Mouse (Mus musculus) stomach, embryonic 15.5 days (tissue): ENCODE data around the gene Pde6c. TPM values are rescaled to one million over a fixed set of nuclear protein-coding genes. Genes with fewer than 3 reads are reported as not detected.

ENCODE experiments used
- ATAC-seq: fragments of 200-750 bp; cut with Nextera tagmentation; 2 replicates; pipeline ENCODE4 v1.8.0; 2017; ENCODE audit warnings: low read depth, moderate number of reproducible peaks, moderate TSS enrichment; ENCODE audit not compliant: insufficient read depth, low FRiP score
- H3K27ac ChIP-seq: fragments of 300-500 bp; sonication (generic); 2 replicates; pipeline ENCODE4 v1.5.1; 2015; ENCODE audit warnings: mild to moderate bottlenecking, inconsistent platforms
- H3K27me3 ChIP-seq: fragments of 300-500 bp; sonication (generic); replicated peaks from 2 replicates; pipeline ENCODE4 v1.6.1; 2015; ENCODE audit warnings: inconsistent platforms
- H3K36me3 ChIP-seq: fragments of 300-500 bp; sonication (generic); 2 replicates; pipeline ENCODE4 v1.6.1; 2015; ENCODE audit warnings: inconsistent platforms
- H3K4me1 ChIP-seq: fragments of 300-500 bp; sonication (generic); 2 replicates; pipeline ENCODE4 v1.6.1; 2015; ENCODE audit warnings: inconsistent platforms
- H3K4me2 ChIP-seq: fragments of 300-500 bp; sonication (generic); 2 replicates; pipeline ENCODE4 v1.6.1; 2015; ENCODE audit warnings: mild to moderate bottlenecking, inconsistent platforms
- H3K4me3 ChIP-seq: fragments of 300-500 bp; sonication (generic); replicated peaks from 2 replicates; pipeline ENCODE4 v1.5.1; 2015; ENCODE audit warnings: inconsistent platforms
- H3K9ac ChIP-seq: fragments of 300-500 bp; sonication (generic); 2 replicates; pipeline ENCODE4 v1.6.1; 2015; ENCODE audit warnings: inconsistent platforms
- H3K9me3 ChIP-seq: fragments of 300-500 bp; sonication (generic); 2 replicates; pipeline ENCODE4 v1.6.1; 2016; ENCODE audit warnings: inconsistent platforms
- WGBS: fragments of 180-500 bp; shearing (Covaris S2); methylation state at CpG from one replicate; pipeline ENCODE4 v1.1.7; 2015; 5-methylcytosine and 5-hydroxymethylcytosine counted together
- polyA plus RNA-seq: library from polyadenylated mRNA; unstranded; fragments of >200 nt; fragmentation: Nextera tagmentation; extraction: Ambion mirVana; gene quantifications from 2 replicates; pipeline ENCODE4 v1.2.1, GENCODE M21; 2015

Gene Pde6c
- 0.57 and 0.71 TPM in 2 replicates for polyA plus RNA-seq

DNA sequence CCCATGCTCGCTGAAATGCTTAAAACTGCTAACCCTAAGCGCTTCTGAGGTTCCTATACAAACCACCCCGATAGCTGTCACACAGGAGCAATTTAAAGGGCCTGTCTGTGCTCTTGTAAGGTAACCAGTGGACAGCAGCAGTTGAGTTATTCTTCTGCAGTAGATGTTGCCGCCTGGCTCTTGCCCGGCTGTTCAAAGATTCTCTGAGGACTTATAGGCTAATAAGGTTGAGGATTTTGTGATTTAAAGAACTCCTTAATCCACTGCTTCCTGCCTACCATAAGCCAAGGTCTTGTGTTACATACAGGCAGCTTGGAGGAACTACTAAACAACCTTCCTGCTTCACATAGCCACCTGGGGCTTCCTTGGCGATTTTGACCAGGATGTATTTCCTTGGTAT is at the start of gene Pde6c:
TSS of gene Pde6c (plus strand) at position 301 of the 400 bp plus-strand sequence.
- H3K4me3 ChIP-seq = no peak within 1 kb of the TSS
- H3K4me2 ChIP-seq = no peak within 1 kb of the TSS
- no peak for ATAC-seq
- whole genome bisulfite sequencing = 63% methylated on average over 6 of the region's 6 CpGs
- no peaks in the 10 kb centered on the region for H3K27me3 ChIP-seq
- H3K36me3 ChIP-seq = no peaks in the 10 kb centered on the region
- H3K9me3 ChIP-seq = no peaks in the 10 kb centered on the region
- H3K4me1 ChIP-seq = no peaks in the 10 kb centered on the region
- H3K9ac ChIP-seq = no peak within 1 kb of the TSS
- no peak within 1 kb of the TSS for H3K27ac ChIP-seq

DNA sequence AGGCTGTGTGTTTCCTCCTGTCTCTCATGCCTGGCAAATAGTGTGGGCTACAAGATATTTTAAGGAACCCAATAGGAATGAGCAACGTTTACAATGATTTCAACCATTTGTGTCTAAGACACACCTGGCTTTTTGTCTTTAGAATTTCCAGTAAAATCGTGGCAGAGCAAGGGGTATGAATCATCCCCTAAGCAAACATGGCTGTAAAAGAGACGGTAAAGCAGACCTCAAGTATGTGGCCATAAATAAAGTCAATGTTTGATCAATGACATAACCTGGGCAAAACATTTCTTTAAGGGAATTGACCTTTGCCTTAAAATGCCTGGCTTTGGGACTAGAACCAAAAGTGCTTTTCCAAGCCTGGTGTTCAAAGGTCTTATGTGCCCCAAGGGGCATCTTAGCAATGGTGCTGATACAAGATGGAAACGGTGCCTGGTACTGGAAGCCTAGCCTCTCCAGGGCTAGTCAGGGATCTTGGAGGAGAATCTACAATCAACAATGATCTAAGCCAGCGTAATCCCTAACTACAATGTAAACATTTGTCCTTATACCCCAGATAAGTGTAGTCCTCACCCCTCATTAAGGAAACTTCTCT is 49.6 kb upstream of the Pde6c start:
- no peaks in the 10 kb centered on the region for H3K36me3 ChIP-seq
- H3K9me3 ChIP-seq = no peaks in the 10 kb centered on the region
- no peak overlapping the region for H3K4me3 ChIP-seq
- ATAC-seq = peak; percentile 40
- no peaks in the 10 kb centered on the region for H3K27me3 ChIP-seq
- peaks cover 12% of the 10 kb centered on the region; the same call in 1 of the 2 replicates for H3K4me1 ChIP-seq
- no peak overlapping the region for H3K9ac ChIP-seq
- WGBS = 24% methylated on average over 5 of the region's 5 CpGs
- peak overlapping the region; percentile 44 for H3K27ac ChIP-seq
- no peak overlapping the region for H3K4me2 ChIP-seq

DNA sequence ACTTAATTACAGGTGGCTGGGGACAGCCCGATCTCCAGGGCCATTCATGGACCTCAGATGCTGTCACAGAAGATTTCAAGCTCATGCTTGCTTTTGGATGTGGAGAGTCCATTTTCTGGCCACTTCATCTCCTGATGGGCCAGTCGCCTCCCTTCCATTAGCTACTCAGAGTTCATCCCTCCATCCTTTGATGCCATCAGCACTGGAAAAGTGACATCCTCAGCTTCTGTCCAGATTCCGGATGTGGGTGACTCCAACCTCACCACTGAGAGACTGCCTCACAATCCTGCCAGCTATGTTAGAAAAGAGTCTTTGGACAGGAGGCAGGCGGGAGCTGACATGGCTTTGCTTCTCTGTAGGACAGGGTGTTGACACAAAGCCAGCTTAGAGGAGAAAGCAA is 46.7 kb upstream of the Pde6c start:
- 89% methylated on average over 4 of the region's 4 CpGs for WGBS
- Histone ChIP-seq H3K4me1 (peaks cover 12% of the 10 kb centered on the region; the same call in 1 of the 2 replicates), H3K27me3 (no peaks in the 10 kb centered on the region), H3K36me3 (no peaks in the 10 kb centered on the region), H3K4me3 (no peak overlapping the region), H3K9ac (no peak overlapping the region), H3K27ac (no peak overlapping the region), H3K9me3 (no peaks in the 10 kb centered on the region), H3K4me2 (no peak overlapping the region)
- no peak for ATAC-seq

DNA sequence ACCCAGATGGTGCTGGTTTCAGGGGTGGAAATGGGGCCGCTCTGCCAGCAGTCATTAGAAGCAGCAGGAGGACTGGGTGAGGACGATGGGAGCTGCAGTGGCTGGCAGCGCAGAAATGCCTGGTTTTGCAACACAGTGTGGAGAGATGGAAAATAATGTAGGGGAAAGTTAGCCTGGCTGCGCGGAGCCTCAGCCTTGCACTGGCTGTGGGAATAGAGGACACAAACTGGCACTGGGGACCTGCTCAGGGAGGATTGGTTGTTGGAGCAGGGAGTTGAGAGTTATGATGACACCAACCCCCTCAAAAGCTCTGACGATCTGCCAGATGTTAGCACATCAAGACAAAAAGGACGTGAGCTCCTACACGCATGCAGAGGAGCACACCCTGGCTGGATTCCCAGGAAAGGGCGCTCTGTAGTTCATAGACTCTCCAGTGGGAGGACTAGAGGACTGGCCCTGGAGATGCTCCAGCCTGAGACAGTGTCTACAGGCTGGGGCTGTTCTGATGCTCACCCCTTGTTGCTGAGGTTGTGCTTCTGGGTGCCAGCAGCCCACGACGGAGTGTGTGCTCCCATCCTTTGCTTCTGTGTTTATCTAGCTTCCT is 45.5 kb upstream of the Pde6c start:
- Histone ChIP-seq H3K27me3 (no peaks in the 10 kb centered on the region), H3K9me3 (no peaks in the 10 kb centered on the region), H3K4me3 (no peak overlapping the region), H3K27ac (no peak overlapping the region), H3K36me3 (no peaks in the 10 kb centered on the region), H3K4me2 (no peak overlapping the region), H3K9ac (no peak overlapping the region), H3K4me1 (peaks cover 13% of the 10 kb centered on the region; the same call in 1 of the 2 replicates)
- peak; percentile 73 for ATAC-seq
- 49% methylated on average over 11 of the region's 11 CpGs for WGBS

DNA sequence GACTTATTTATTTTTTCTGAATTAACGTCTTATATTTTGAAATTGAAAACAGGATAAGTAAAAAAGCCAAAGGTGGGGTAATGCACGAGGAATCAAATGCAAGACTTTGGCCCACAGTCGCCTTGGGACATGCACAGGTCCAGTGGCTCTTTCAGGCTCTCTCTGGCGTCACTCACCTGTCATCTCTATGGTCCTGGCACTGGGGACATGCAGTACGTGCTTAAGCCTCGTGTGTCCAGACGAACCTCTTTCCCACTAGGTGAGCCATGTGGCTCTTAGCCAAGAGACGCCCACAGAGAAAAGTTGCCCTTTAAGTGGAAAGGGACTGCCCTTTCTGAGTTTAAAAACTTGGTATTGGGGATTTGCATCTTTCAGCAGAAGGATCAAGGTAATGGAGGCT is 43.2 kb upstream of the Pde6c start:
- H3K9me3 ChIP-seq = no peaks in the 10 kb centered on the region
- no peak overlapping the region for H3K4me2 ChIP-seq
- 0 out of 2 replicates have a peak, but pooled peaks cover 4% of the 10 kb centered on the region for H3K27me3 ChIP-seq
- H3K4me1 ChIP-seq = peaks cover 8% of the 10 kb centered on the region; the same call in 1 of the 2 replicates
- WGBS = 74% methylated on average over 8 of the region's 8 CpGs
- H3K36me3 ChIP-seq = no peaks in the 10 kb centered on the region
- no peak overlapping the region for H3K27ac ChIP-seq
- H3K9ac ChIP-seq = no peak overlapping the region
- no peak overlapping the region for H3K4me3 ChIP-seq
- ATAC-seq = no peak

- Histone ChIP-seq H3K27me3 (peaks cover 11% of the 10 kb centered on the region; the same call in 1 of the 2 replicates), H3K36me3 (no peaks in the 10 kb centered on the region), H3K4me2 (no peak overlapping the region), H3K9ac (no peak overlapping the region), H3K9me3 (no peaks in the 10 kb centered on the region), H3K4me3 (no peak overlapping the region), H3K27ac (no peak overlapping the region), H3K4me1 (peaks cover 8% of the 10 kb centered on the region; the same call in 1 of the 2 replicates)
- peak; percentile 75; the same call in 1 of the 2 replicates for ATAC-seq
- WGBS = 41% methylated on average over 4 of the region's 4 CpGs
These were observed 41.0 kb upstream of the Pde6c start for GRCm38 (mm10) chr19:38091512-38091985.

DNA sequence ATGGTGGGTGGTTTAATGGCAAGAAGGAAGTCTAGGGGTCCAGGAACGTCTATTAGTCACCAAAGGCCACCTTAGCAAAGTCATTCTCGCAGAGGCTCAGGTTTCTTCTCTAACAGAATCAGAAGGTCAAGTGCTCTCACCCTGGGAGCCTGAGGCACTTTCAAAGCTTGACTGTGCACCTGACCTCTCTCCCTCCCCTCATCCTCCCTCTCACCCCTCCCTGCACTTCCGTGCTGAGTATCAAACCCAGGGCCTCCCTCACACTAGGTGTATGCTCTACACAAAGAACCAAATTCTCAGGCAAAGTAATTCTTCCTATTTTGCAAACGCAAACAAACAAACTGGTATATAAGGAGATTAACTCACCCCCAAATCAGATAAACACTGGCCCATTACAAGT is 36.4 kb upstream of the Pde6c start:
- Histone ChIP-seq H3K27ac (no peak overlapping the region), H3K4me2 (no peak overlapping the region), H3K9me3 (no peaks in the 10 kb centered on the region), H3K4me1 (peaks cover 6% of the 10 kb centered on the region), H3K4me3 (no peak overlapping the region), H3K36me3 (no peaks in the 10 kb centered on the region), H3K27me3 (peaks cover 35% of the 10 kb centered on the region), H3K9ac (no peak overlapping the region)
- ATAC-seq = no peak
- WGBS = 19% methylated on average over 4 of the region's 4 CpGs

DNA sequence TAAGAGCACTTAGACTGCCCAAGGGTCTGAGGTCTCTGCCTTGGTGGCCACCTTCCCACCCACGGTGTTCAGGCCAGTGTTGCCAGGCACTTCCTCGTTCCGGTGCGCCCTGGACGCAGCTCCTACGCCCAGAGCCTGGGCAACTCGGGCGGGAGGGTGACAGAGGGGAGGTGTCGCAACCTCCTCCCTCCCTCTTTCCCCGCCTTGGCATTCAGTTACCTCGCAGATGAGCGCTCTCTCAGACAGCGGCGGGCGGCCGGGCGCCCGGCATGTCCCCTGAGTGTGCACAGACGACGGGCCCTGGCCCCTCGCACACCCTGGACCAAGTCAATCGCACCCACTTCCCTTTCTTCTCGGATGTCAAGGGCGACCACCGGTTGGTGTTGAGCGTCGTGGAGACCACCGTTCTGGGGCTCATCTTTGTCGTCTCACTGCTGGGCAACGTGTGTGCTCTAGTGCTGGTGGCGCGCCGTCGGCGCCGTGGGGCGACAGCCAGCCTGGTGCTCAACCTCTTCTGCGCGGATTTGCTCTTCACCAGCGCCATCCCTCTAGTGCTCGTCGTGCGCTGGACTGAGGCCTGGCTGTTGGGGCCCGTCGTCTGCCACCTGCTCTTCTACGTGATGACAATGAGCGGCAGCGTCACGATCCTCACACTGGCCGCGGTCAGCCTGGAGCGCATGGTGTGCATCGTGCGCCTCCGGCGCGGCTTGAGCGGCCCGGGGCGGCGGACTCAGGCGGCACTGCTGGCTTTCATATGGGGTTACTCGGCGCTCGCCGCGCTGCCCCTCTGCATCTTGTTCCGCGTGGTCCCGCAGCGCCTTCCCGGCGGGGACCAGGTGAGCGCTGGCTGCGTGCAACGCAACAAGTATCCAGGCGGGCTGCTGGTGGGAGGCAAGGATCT is 35.5 kb upstream of the Pde6c start, which contains the start of gene Ffar4:
TSS of gene Ffar4 (plus strand) at position 214 of the 901 bp plus-strand sequence.
- no peak within 1 kb of the TSS for H3K27ac ChIP-seq
- H3K9me3 ChIP-seq = no peaks in the 10 kb centered on the region
- under 1% methylated on average over 77 of the region's 77 CpGs for WGBS
- H3K4me3 ChIP-seq = peak within 1 kb of the TSS; percentile 37
- peak within 1 kb of the TSS; percentile 65 for H3K4me2 ChIP-seq
- H3K36me3 ChIP-seq = no peaks in the 10 kb centered on the region
- H3K4me1 ChIP-seq = peaks cover 5% of the 10 kb centered on the region
- peaks cover 35% of the 10 kb centered on the region for H3K27me3 ChIP-seq
- ATAC-seq = peak; percentile 48
- no peak within 1 kb of the TSS for H3K9ac ChIP-seq

DNA sequence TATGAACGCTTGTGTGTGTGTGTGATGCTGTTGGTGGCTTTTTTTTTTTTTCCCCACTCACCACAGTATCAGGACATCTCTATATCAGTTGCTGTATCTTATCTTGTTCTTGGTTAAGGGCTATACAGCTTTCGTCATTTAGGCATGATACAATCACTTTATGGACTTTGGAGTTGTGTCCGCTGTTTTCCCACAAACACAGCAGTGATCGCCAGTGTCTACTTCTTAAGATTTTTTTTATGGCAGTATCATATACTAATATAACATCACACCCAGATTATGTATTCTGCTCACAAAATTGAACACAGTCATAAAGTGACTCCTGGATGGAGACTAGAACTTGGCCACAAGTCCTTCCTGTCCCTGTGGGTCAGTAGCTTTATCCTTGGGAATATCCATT is 24.7 kb upstream of the Pde6c start:
- Histone ChIP-seq H3K9ac (no peak overlapping the region), H3K4me1 (no peaks in the 10 kb centered on the region), H3K4me3 (no peak overlapping the region), H3K36me3 (no peaks in the 10 kb centered on the region), H3K9me3 (no peaks in the 10 kb centered on the region), H3K27ac (no peak overlapping the region), H3K27me3 (no peaks in the 10 kb centered on the region), H3K4me2 (no peak overlapping the region)
- no peak for ATAC-seq
- WGBS = 88% methylated on average over 4 of the region's 4 CpGs

DNA sequence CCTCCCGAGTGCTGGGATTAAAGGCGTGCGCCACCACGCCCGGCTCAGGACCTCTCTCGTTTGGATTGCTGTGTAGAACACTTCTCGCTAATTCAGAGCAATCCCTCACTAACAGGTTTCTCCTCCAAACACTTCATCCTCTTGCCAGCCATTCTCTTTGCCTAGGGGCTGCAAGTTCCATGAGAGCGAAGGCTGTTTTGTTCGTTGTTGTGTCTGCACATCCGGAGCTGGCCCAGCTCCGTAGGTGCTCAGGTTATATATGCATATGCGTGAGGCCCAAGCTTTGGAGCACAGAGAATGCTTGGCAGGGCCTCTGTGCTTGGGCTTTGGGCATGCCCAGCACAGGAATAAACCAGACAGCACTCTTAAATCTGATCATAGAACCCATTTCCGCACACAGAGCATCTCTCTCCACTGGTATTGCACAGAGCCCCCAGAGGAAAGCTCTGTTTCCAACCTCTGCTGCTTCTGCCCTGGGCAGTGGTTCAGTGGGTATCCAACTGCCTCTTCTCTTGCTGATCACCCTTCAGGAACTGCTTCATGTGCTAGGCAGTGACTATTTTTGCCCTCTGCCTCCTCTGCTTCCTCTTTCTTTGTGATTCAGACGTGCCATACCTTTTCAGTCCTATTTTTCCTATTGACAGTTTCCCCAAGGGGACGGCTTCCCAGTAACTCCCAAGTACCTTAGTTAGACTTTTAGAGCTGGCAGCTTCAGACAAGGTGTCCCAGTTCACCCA is 22.9 kb upstream of the Pde6c start:
- no peak overlapping the region for H3K27ac ChIP-seq
- 90% methylated on average over 15 of the region's 15 CpGs for WGBS
- no peak for ATAC-seq
- no peaks in the 10 kb centered on the region for H3K9me3 ChIP-seq
- H3K4me3 ChIP-seq = no peak overlapping the region
- no peaks in the 10 kb centered on the region for H3K36me3 ChIP-seq
- H3K4me1 ChIP-seq = no peaks in the 10 kb centered on the region
- no peak overlapping the region for H3K9ac ChIP-seq
- H3K27me3 ChIP-seq = no peaks in the 10 kb centered on the region
- H3K4me2 ChIP-seq = no peak overlapping the region

DNA sequence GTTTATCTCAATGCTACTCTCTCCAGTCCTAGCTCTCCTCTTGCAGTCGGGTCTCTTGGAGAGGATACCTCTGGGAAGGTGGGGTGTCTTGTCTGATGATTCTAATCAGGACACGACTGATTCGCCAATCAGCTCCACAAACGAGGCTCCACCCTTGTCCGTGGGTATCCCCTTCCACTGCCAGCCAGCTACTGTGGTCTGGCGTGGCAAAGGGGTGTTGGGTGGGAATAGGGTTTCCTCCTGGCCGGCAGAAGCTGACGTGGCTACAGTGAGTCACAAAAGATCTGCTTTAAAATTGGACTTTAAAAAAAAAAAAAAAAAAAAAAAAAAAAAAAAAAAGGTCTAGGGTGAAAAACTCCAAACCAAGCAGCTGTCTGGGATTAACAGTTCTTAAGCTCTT is 21.5 kb upstream of the Pde6c start:
- H3K36me3 ChIP-seq = no peaks in the 10 kb centered on the region
- ATAC-seq = no peak
- H3K4me3 ChIP-seq = no peak overlapping the region
- H3K27me3 ChIP-seq = no peaks in the 10 kb centered on the region
- 69% methylated on average over 8 of the region's 8 CpGs for WGBS
- no peak overlapping the region for H3K9ac ChIP-seq
- H3K4me2 ChIP-seq = no peak overlapping the region
- H3K4me1 ChIP-seq = no peaks in the 10 kb centered on the region
- no peak overlapping the region for H3K27ac ChIP-seq
- no peaks in the 10 kb centered on the region for H3K9me3 ChIP-seq
